Mouse (Mus musculus) embryonic fibroblast, embryonic 13.5 days (primary cell): ENCODE data around the gene Vsig10l. TPM values are rescaled to one million over a fixed set of nuclear protein-coding genes. Genes with fewer than 3 reads are reported as not detected.
A peak's percentile ranks its signal among the peaks of the same experiment; 100 is the strongest.

Experiments
- H3K27ac ChIP-seq: 2 replicates; pipeline ENCODE4 v1.5.1; 2012; ENCODE audit warnings: low read length, control low read depth, inconsistent platforms; ENCODE audit not compliant: insufficient read depth
- H3K4me1 ChIP-seq: 2 replicates; pipeline ENCODE4 v1.6.1; 2011; ENCODE audit warnings: low read length; ENCODE audit not compliant: control insufficient read depth, insufficient read depth
- H3K4me3 ChIP-seq: 2 replicates; pipeline ENCODE4 v1.5.1; 2011; ENCODE audit warnings: mild to moderate bottlenecking, control low read depth, low read length; ENCODE audit not compliant: insufficient read depth
- CTCF ChIP-seq: IDR thresholded peaks from 2 replicates; pipeline ENCODE4 v1.5.1; 2011; ENCODE audit warnings: mild to moderate bottlenecking, control low read depth, low read length, moderate library complexity, borderline replicate concordance; ENCODE audit not compliant: insufficient read depth
- POLR2A ChIP-seq: IDR thresholded peaks from 2 replicates; pipeline ENCODE4 v1.6.1; 2011; ENCODE audit warnings: low read depth, mild to moderate bottlenecking, control low read depth, low read length, moderate library complexity
- polyA plus RNA-seq: library from polyadenylated mRNA; stranded (reverse); fragments of >200 nt; gene quantifications from 2 replicates; pipeline ENCODE4 v1.2.4, GENCODE M21; 2011; ENCODE audit warnings: low read depth; ENCODE audit not compliant: missing spikeins, insufficient read length

The Vsig10l gene
- polyA plus RNA-seq, 1 experiment, result 3.1 TPM

DNA sequence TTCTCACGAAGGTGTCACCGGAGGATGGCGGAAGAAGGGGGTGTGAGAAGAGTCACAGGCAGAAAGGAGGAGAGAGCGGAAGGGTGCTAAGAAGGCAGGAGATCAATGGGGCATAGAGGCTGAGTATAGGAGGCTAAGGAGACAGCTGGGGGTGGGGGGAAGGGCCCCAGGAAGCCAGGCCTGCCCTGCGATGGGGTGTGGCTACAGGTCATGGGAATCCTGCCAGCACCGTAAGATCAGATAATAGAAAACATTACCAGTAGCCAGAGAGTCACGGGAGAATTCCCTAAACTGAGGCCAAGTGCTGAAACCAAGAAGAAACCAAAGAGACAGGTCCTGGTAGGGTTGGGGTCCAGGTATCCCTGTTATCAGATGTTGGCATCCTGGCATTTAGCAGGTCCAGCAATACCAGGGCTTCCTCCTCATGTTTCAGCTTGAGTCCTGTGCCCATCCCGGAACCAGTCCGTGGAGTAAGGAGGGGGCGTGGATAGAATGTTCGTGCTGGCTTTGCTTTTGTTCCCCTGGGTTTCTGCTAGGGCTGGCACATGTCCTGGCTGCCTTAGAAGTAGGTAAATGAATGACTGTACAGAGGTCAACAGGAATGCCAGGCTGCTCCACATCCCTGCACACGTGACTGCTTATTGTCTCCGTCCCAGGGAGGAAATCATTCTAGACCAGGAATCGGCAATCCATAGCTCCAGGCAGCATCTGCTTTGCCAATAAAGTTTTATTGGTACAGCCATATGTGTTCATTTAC, 9.2 kb upstream of the Vsig10l start:
- H3K4me3 ChIP-seq, result no peak overlapping the region
- no peak overlapping the region for H3K27ac ChIP-seq
- no peak for TF ChIP-seq POLR2A
- no peak for TF ChIP-seq CTCF

DNA sequence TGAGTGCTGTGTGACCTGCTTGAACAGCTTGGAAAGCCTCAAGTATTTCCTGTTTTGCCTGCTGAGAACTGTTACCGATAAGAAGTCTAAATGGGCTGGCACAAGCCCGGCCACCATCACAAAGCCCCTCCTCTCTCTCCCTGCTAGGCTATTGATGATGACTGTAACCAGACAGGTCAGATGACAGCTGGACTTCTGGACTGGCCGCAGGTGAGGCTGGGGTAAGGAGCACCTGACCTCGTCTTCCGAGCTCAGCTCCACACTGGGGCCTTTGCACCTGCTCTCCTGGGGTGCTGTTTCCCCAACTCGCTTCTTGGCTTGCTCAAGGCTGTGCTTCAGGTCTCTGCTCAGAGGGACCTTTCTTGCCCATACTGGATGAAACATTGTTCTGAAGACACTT, 8.6 kb upstream of the Vsig10l start:
- Histone ChIP-seq H3K27ac (no peak overlapping the region), H3K4me1 (no peaks in the 10 kb centered on the region), H3K4me3 (no peak overlapping the region)
- no peak for TF ChIP-seq POLR2A
- TF ChIP-seq CTCF, result no peak

More for the DNA sequence above, 9.2 kb upstream of the Vsig10l start:
- no peaks in the 10 kb centered on the region for H3K4me1 ChIP-seq

DNA sequence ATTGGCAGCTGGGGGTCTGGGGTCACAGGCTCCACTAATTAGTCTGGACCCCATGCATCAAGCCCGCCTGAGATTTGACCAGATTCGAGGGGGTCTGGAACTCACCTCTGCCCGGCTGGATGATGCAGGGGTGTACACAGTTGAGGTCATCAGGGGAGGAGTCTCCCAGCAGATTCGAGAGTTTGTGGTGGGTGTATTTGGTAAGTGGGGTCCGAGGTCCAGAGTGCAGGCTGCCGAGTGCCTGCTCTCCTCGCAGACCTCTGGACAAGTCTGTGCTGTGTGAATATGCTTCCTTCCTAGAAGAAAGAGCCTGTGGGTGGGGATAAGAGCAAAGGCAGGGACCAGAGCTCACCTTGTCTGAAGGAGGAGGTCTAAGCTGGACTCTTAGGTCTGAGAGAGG, 1.0 kb downstream of the Vsig10l start:
- Histone ChIP-seq H3K4me3 (no peak overlapping the region), H3K4me1 (no peaks in the 10 kb centered on the region), H3K27ac (no peak overlapping the region)
- TF ChIP-seq CTCF (no peak), POLR2A (no peak)

DNA sequence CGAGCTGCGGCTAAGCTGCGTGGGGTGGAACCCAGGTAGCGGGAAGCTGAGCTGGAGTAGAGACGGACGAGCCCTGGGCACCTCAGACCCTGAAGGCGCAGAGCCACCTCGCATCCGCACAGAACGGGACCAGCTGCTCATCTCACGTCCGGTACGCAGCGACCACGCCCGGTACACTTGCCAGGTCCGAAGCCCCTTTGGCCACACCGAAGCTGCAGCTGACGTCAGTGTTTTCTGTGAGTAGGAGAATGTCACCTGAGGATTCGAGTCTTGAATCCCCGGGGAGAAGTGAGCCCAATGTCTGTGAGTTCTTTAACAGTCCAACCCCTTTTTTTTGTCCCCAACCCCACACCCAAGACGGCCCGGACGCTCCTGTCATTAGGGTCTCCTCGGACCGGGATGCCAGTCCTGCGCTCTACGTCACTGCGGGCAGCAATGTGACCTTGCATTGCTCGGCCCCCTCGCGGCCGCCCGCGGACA, 2.0 kb downstream of the Vsig10l start:
- H3K4me3 ChIP-seq, result peak overlapping the region; percentile 61
- H3K4me1 ChIP-seq, result no peaks in the 10 kb centered on the region
- H3K27ac ChIP-seq, result no peak overlapping the region
- TF ChIP-seq POLR2A (no peak), CTCF (peak; percentile 40; the same call in 1 of the 2 replicates)

DNA sequence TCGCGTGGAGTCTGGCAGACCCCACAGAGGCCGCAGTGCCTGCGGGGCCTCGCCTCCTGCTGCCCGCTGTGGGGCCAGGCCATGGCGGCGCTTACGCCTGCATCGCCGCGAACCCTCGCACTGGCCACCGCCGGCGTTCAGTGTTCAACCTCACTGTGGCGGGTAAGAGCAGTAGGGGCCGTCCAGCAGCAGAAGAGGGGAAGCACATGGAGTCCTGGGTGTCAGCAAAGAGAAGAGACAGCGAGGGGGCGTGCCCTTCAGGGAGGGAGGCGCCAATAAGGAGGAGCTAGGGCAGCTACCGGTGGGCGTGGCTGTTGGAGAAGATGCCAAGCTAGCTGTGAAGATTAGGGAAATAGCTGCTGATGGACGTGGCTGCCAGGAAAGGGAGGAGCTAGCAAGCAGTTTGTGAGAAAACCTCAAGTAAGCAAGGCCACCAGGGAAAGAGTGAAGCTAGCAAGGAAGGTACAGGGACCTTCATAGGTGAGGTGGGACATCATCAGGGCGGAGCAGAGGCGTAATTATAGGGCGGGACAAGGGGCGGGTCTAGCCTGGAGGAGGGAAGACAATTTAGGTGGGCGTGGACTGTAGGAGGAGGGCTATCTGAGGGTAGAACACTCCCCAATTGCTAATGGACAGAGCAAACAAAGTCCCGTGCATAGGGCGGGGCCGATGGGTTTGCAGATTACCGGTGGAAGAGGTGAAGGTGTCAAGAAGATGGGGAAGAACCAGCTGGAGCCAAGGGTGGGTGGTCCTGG, 2.6 kb downstream of the Vsig10l start:
- no peak for TF ChIP-seq CTCF
- TF ChIP-seq POLR2A, result peak; percentile 37
- peak overlapping the region; percentile 61 for H3K4me3 ChIP-seq
- H3K4me1 ChIP-seq, result no peaks in the 10 kb centered on the region
- H3K27ac ChIP-seq, result no peak overlapping the region

DNA sequence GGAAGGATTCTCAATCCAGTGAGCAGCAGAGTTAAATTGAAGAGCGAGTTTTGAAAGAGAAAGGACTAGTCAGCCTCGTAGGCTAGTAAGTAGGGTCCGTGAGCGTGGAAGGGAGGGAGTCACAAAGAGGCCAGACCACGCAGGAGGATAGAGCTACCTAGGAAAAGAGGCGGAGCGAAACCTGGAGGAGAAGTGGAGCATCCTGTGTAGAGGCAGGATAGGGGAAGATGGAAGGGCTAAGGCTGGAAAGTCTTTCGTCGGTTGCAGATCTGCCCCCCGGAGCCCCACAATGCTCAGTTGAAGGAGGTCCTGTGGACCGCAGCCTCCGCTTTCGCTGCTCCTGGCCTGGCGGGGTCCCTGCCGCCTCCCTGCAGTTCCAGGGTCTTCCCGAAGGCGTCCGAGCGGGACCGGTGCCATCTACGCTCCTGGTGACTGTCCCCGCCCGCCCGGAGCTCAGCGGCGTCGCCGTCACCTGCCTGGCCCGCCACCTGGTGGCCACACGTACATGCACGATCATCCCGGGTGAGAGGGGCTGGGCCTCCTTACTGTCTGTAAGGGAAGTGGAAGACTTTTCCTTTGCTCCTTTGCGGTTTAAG, 3.2 kb downstream of the Vsig10l start:
- Histone ChIP-seq H3K4me3 (peak overlapping the region; percentile 61), H3K27ac (no peak overlapping the region), H3K4me1 (no peaks in the 10 kb centered on the region)
- peak; percentile 95 for TF ChIP-seq CTCF
- TF ChIP-seq POLR2A, result no peak

DNA sequence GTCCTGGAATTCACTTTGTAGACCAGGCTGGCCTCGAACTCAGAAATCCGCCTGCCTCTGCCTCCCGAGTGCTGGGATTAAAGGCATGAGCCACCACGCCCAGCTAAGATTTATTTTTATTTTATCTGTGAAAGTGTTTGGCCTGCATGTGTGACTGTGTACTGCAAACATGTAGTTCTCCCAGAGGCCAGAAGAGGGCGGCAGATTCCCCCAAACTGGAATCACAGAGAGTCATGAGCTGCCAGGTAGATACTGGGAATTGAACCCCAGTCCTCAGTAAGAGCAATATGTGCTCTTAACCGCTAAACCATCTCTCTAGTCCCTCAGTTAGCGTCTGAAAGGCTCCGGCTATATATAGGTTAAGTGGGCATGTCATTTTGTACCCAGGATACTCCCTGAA, 7.4 kb downstream of the Vsig10l start:
- Histone ChIP-seq H3K4me1 (no peaks in the 10 kb centered on the region; the same call in 1 of the 2 replicates), H3K27ac (no peak overlapping the region), H3K4me3 (no peak overlapping the region)
- TF ChIP-seq POLR2A (no peak), CTCF (no peak)

DNA sequence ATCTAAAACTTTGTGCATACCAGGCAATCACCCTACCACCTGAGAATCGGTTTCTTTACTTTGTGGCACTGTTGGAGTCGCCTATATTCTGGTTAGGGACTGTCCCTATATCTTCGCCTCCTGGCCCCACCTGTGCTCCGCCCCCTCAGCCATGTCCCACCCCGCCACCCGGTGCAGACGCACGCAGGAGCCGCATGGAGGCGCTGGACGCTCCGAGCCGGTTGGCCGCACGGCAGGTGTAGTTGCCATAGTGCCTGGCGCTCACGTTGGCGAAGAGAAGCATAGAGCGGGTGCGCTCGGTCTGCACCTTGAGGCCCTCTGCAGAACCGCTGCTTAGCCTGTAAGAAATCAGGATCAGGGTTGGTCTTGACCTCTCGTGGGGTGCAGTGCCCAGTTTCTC, 12.8 kb downstream of the Vsig10l start:
- TF ChIP-seq CTCF, result no peak
- TF ChIP-seq POLR2A, result no peak
- H3K4me1 ChIP-seq, result peaks cover 4% of the 10 kb centered on the region

DNA sequence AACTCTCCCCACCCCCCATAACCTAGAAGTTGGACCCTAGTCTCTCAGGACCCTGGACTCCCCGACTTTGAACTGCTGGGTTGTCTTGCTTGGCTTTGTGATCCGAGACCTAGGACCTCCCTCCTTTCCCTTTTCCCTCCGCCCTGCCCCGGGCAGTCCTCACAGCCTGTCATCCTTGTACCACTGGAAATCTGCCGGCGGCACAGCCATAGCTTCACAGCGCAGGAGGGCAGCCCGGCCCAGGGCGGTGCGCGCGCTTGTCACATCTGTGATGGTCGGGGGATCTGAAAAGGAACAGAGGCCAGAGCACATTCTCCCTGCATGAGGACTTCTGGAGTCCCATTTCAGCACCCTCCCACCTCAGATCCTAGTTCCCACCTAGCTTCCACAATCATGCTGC, 13.4 kb downstream of the Vsig10l start:
- no peak for TF ChIP-seq CTCF
- TF ChIP-seq POLR2A, result no peak
- Histone ChIP-seq H3K4me3 (no peak overlapping the region), H3K4me1 (peaks cover 10% of the 10 kb centered on the region), H3K27ac (no peak overlapping the region)

More for the DNA sequence above, 12.8 kb downstream of the Vsig10l start:
- no peak overlapping the region for H3K4me3 ChIP-seq
- H3K27ac ChIP-seq, result no peak overlapping the region

DNA sequence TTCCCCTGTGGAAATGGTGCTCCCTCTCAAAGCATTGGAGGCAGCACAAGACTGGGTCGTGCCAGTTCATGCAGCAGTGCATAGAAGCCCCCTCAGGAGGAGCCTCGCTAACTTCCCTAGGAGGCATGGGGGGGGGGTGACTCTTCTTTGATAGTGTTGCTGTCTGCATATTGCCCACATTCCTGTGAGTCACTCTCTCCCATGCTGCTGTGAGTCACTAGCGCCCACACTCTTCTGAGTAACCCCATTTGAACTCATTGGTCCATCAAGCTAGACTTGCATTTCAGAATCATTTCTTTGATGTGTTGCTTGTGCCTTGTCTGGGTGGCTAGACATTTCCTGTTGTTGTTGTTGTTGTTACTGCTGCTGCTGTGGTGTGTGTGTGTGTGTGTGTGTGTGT, 18.2 kb downstream of the Vsig10l start:
- H3K4me1 ChIP-seq, result peaks cover 20% of the 10 kb centered on the region
- H3K27ac ChIP-seq, result 0 out of 2 replicates have a peak overlapping the region, but pooled peaks have one; percentile 37
- TF ChIP-seq POLR2A, result no peak
- TF ChIP-seq CTCF, result no peak
- no peak overlapping the region for H3K4me3 ChIP-seq
